Comparison of ENCODE assay signal across 8 mouse cellular contexts in genomic region chr17:27317576-27318277, GRCm38 (mm10).
A peak's percentile ranks its signal among the peaks of the same experiment; 100 is the strongest.
DNase-seq lines count a peak whose midpoint lies in the region; ATAC-seq lines count a peak whose summit lies in the region.

No protein-coding gene starts in this region.

- peak; percentile 73 to 74 for DNase-seq in frontal cortex, postnatal 10 days (ENCODE audit: low spot score in 2 of 2)
- DNase-seq in brain, adult 2 months (ENCODE audit: low read depth, low spot score) = peak; percentile 49
- DNase-seq in heart, postnatal 10 days = peak; percentile 76 to 79
- peak; percentile 98 to 99 for DNase-seq in kidney, postnatal 25 days
- peak; percentile 80 to 86 for DNase-seq in lung, postnatal 4 days
- DNase-seq in testis, postnatal 10 days (ENCODE audit: low spot score) = peak; percentile 81

- ATAC-seq in frontal cortex, adult (ENCODE audit: low TSS enrichment) = no peak; the same call in 1 of the 2 replicates
- no peak for ATAC-seq in inflammation-experienced regulatory T-cells, adult 6 months

- intact Hi-C loops in heart, postnatal 10 days (cut with DNase I) = no loop called here
